Mouse (Mus musculus) hindbrain, embryonic 12.5 days (tissue): ENCODE data around the gene Hspbap1. TPM values are rescaled to one million over a fixed set of nuclear protein-coding genes. Genes with fewer than 3 reads are reported as not detected.

ENCODE experiments used
- ATAC-seq: fragments of 200-750 bp; cut with Nextera tagmentation; 2 replicates; pipeline ENCODE4 v1.8.0; 2017; ENCODE audit warnings: moderate TSS enrichment; ENCODE audit not compliant: low FRiP score
- H3K27ac ChIP-seq: fragments of 300-500 bp; sonication (generic); 2 replicates; pipeline ENCODE4 v1.5.1; 2016; ENCODE audit warnings: mild to moderate bottlenecking
- H3K27me3 ChIP-seq: fragments of 300-500 bp; sonication (generic); 2 replicates; pipeline ENCODE4 v1.6.1; 2016; ENCODE audit warnings: mild to moderate bottlenecking
- H3K36me3 ChIP-seq: fragments of 300-500 bp; sonication (generic); 2 replicates; pipeline ENCODE4 v1.6.1; 2016; ENCODE audit warnings: mild to moderate bottlenecking
- H3K4me1 ChIP-seq: fragments of 300-500 bp; sonication (generic); 2 replicates; pipeline ENCODE4 v1.6.1; 2016
- H3K4me2 ChIP-seq: fragments of 300-500 bp; sonication (generic); replicated peaks from 2 replicates; pipeline ENCODE4 v1.6.1; 2016; ENCODE audit warnings: mild to moderate bottlenecking
- H3K4me3 ChIP-seq: fragments of 300-500 bp; sonication (generic); 2 replicates; pipeline ENCODE4 v1.5.1; 2016; ENCODE audit warnings: mild to moderate bottlenecking
- H3K9ac ChIP-seq: fragments of 300-500 bp; sonication (generic); 2 replicates; pipeline ENCODE4 v1.6.1; 2016; ENCODE audit warnings: mild to moderate bottlenecking, moderate library complexity
- H3K9me3 ChIP-seq: fragments of 300-500 bp; sonication (generic); replicated peaks from 2 replicates; pipeline ENCODE4 v1.6.1; 2016; ENCODE audit warnings: mild to moderate bottlenecking
- WGBS: fragments of 180-500 bp; shearing (Covaris S2); methylation state at CpG from one replicate; pipeline ENCODE4 v1.1.7; 2016; 5-methylcytosine and 5-hydroxymethylcytosine counted together
- polyA plus RNA-seq: library from polyadenylated mRNA; unstranded; fragments of >200 nt; fragmentation: Nextera tagmentation; extraction: Ambion mirVana; gene quantifications from 2 replicates; pipeline ENCODE4 v1.2.1, GENCODE M21; 2016

Hspbap1 gene
- polyA plus RNA-seq, 1 experiment from 2014 or later = 21.4 TPM

- no peaks in the 10 kb centered on the region for H3K4me1 ChIP-seq
- H3K4me2 ChIP-seq = no peak overlapping the region
- peaks cover 24% of the 10 kb centered on the region for H3K36me3 ChIP-seq
- ATAC-seq = peak; percentile 82
- no peaks in the 10 kb centered on the region for H3K27me3 ChIP-seq
- H3K9ac ChIP-seq = no peak overlapping the region
- WGBS = 38% methylated on average over 13 of the region's 13 CpGs
- H3K27ac ChIP-seq = no peak overlapping the region
- no peaks in the 10 kb centered on the region for H3K9me3 ChIP-seq
- no peak overlapping the region for H3K4me3 ChIP-seq
Measured at GRCm38 (mm10) chr16:35817255-35818089, 47.3 kb downstream of the Hspbap1 start.

- Histone ChIP-seq H3K27me3 (no peaks in the 10 kb centered on the region), H3K27ac (no peak overlapping the region), H3K36me3 (peaks cover 22% of the 10 kb centered on the region), H3K9ac (no peak overlapping the region), H3K4me1 (no peaks in the 10 kb centered on the region), H3K4me2 (no peak overlapping the region), H3K4me3 (no peak overlapping the region), H3K9me3 (no peaks in the 10 kb centered on the region)
- WGBS = 25% methylated on average over 7 of the region's 7 CpGs
- ATAC-seq = no peak
Measured at GRCm38 (mm10) chr16:35829999-35830398, 59.8 kb downstream of the Hspbap1 start.

GRCm38 (mm10) chr16:35832926-35833325, 62.8 kb downstream of the Hspbap1 start:
- no peaks in the 10 kb centered on the region for H3K9me3 ChIP-seq
- no peak overlapping the region for H3K4me2 ChIP-seq
- ATAC-seq = no peak
- 0 out of 2 replicates have a peak, but pooled peaks cover under 1% of the 10 kb centered on the region for H3K36me3 ChIP-seq
- no peak overlapping the region for H3K27ac ChIP-seq
- 88% methylated on average over 3 of the region's 3 CpGs for WGBS
- no peaks in the 10 kb centered on the region for H3K4me1 ChIP-seq
- H3K9ac ChIP-seq = no peak overlapping the region
- H3K27me3 ChIP-seq = no peaks in the 10 kb centered on the region
- no peak overlapping the region for H3K4me3 ChIP-seq

GRCm38 (mm10) chr16:35834653-35835052, 64.5 kb downstream of the Hspbap1 start:
- no peaks in the 10 kb centered on the region for H3K36me3 ChIP-seq
- H3K4me2 ChIP-seq = no peak overlapping the region
- ATAC-seq = no peak
- no peaks in the 10 kb centered on the region for H3K4me1 ChIP-seq
- H3K9ac ChIP-seq = no peak overlapping the region
- no peak overlapping the region for H3K4me3 ChIP-seq
- H3K27me3 ChIP-seq = no peaks in the 10 kb centered on the region
- WGBS = 91% methylated on average over 8 of the region's 8 CpGs
- no peak overlapping the region for H3K27ac ChIP-seq
- H3K9me3 ChIP-seq = no peaks in the 10 kb centered on the region

- no peak overlapping the region for H3K27ac ChIP-seq
- no peak overlapping the region for H3K4me3 ChIP-seq
- H3K36me3 ChIP-seq = no peaks in the 10 kb centered on the region
- no peaks in the 10 kb centered on the region for H3K4me1 ChIP-seq
- 44% methylated on average over 1 of the region's 1 CpGs for WGBS
- no peak for ATAC-seq
- H3K27me3 ChIP-seq = no peaks in the 10 kb centered on the region
- H3K4me2 ChIP-seq = no peak overlapping the region
- no peaks in the 10 kb centered on the region for H3K9me3 ChIP-seq
- H3K9ac ChIP-seq = no peak overlapping the region
Measured at GRCm38 (mm10) chr16:35839680-35840079, 69.5 kb downstream of the Hspbap1 start.

- Histone ChIP-seq H3K4me1 (no peaks in the 10 kb centered on the region), H3K4me3 (no peak overlapping the region), H3K9ac (no peak overlapping the region), H3K36me3 (no peaks in the 10 kb centered on the region), H3K27ac (no peak overlapping the region), H3K4me2 (no peak overlapping the region), H3K9me3 (no peaks in the 10 kb centered on the region), H3K27me3 (no peaks in the 10 kb centered on the region)
- ATAC-seq = no peak
Measured at GRCm38 (mm10) chr16:35847138-35847537, 77.0 kb downstream of the Hspbap1 start.

- no peak overlapping the region for H3K27ac ChIP-seq
- no peak for ATAC-seq
- no peak overlapping the region for H3K4me3 ChIP-seq
- no peak overlapping the region for H3K9ac ChIP-seq
- no peak overlapping the region for H3K4me2 ChIP-seq
- H3K4me1 ChIP-seq = no peaks in the 10 kb centered on the region
- no peaks in the 10 kb centered on the region for H3K9me3 ChIP-seq
- WGBS = 80% methylated on average over 4 of the region's 4 CpGs
- no peaks in the 10 kb centered on the region for H3K27me3 ChIP-seq
- H3K36me3 ChIP-seq = no peaks in the 10 kb centered on the region
Measured at GRCm38 (mm10) chr16:35855846-35856245, 85.7 kb downstream of the Hspbap1 start.

- no peak for ATAC-seq
Measured at GRCm38 (mm10) chr16:35856766-35857165, 86.6 kb downstream of the Hspbap1 start.

GRCm38 (mm10) chr16:35860236-35860635, 90.1 kb downstream of the Hspbap1 start:
- Histone ChIP-seq H3K9me3 (no peaks in the 10 kb centered on the region), H3K4me3 (no peak overlapping the region), H3K27ac (no peak overlapping the region), H3K27me3 (no peaks in the 10 kb centered on the region), H3K4me2 (no peak overlapping the region), H3K9ac (no peak overlapping the region), H3K4me1 (no peaks in the 10 kb centered on the region), H3K36me3 (no peaks in the 10 kb centered on the region)
- 83% methylated on average over 16 of the region's 16 CpGs for WGBS
- no peak for ATAC-seq

More at GRCm38 (mm10) chr16:35856766-35857165, 86.6 kb downstream of the Hspbap1 start:
- H3K9ac ChIP-seq = no peak overlapping the region
- H3K9me3 ChIP-seq = no peaks in the 10 kb centered on the region
- H3K27me3 ChIP-seq = no peaks in the 10 kb centered on the region
- no peak overlapping the region for H3K4me2 ChIP-seq
- H3K27ac ChIP-seq = no peak overlapping the region
- WGBS = 92% methylated on average over 18 of the region's 18 CpGs
- no peak overlapping the region for H3K4me3 ChIP-seq
- H3K4me1 ChIP-seq = no peaks in the 10 kb centered on the region
- no peaks in the 10 kb centered on the region for H3K36me3 ChIP-seq

- H3K9me3 ChIP-seq = no peaks in the 10 kb centered on the region
- H3K4me3 ChIP-seq = no peak overlapping the region
- H3K27me3 ChIP-seq = no peaks in the 10 kb centered on the region
- no peak overlapping the region for H3K27ac ChIP-seq
- ATAC-seq = no peak
- H3K4me1 ChIP-seq = no peaks in the 10 kb centered on the region
- no peak overlapping the region for H3K4me2 ChIP-seq
- H3K36me3 ChIP-seq = no peaks in the 10 kb centered on the region
- H3K9ac ChIP-seq = no peak overlapping the region
- WGBS = 96% methylated on average over 1 of the region's 1 CpGs
Measured at GRCm38 (mm10) chr16:35862057-35862456, 91.9 kb downstream of the Hspbap1 start.

GRCm38 (mm10) chr16:35867726-35868125, 97.6 kb downstream of the Hspbap1 start:
- Histone ChIP-seq H3K9ac (no peak overlapping the region), H3K4me2 (no peak overlapping the region), H3K27me3 (peaks cover 29% of the 10 kb centered on the region), H3K36me3 (no peaks in the 10 kb centered on the region), H3K4me3 (no peak overlapping the region), H3K4me1 (peaks cover 14% of the 10 kb centered on the region; the same call in 1 of the 2 replicates), H3K27ac (no peak overlapping the region), H3K9me3 (no peaks in the 10 kb centered on the region)
- WGBS = 81% methylated on average over 11 of the region's 11 CpGs
- ATAC-seq = no peak

- H3K27ac ChIP-seq = no peak overlapping the region
- no peak overlapping the region for H3K4me3 ChIP-seq
- no peak for ATAC-seq
- H3K4me1 ChIP-seq = peaks cover 14% of the 10 kb centered on the region; the same call in 1 of the 2 replicates
- no peaks in the 10 kb centered on the region for H3K36me3 ChIP-seq
- WGBS = 24% methylated on average over 3 of the region's 3 CpGs
- no peaks in the 10 kb centered on the region for H3K9me3 ChIP-seq
- no peak overlapping the region for H3K4me2 ChIP-seq
- peaks cover 34% of the 10 kb centered on the region for H3K27me3 ChIP-seq
- H3K9ac ChIP-seq = no peak overlapping the region
Measured at GRCm38 (mm10) chr16:35869126-35869525, 99.0 kb downstream of the Hspbap1 start.

GRCm38 (mm10) chr16:35869656-35870055, 99.5 kb downstream of the Hspbap1 start:
- H3K4me1 ChIP-seq = peaks cover 14% of the 10 kb centered on the region; the same call in 1 of the 2 replicates
- no peak overlapping the region for H3K9ac ChIP-seq
- H3K27ac ChIP-seq = no peak overlapping the region
- no peak overlapping the region for H3K4me3 ChIP-seq
- H3K4me2 ChIP-seq = no peak overlapping the region
- no peaks in the 10 kb centered on the region for H3K9me3 ChIP-seq
- ATAC-seq = no peak
- H3K36me3 ChIP-seq = no peaks in the 10 kb centered on the region
- peaks cover 34% of the 10 kb centered on the region for H3K27me3 ChIP-seq
- WGBS = 81% methylated on average over 6 of the region's 6 CpGs
